Mouse (Mus musculus): ENCODE results near the gene 9130213A22Rik. TPM values are rescaled to one million over a fixed set of nuclear protein-coding genes. Genes with fewer than 3 reads are reported as not detected.

9130213A22Rik gene
- polyA plus RNA-seq, 1 experiment from 2014 or later = 0.27 TPM

DNA sequence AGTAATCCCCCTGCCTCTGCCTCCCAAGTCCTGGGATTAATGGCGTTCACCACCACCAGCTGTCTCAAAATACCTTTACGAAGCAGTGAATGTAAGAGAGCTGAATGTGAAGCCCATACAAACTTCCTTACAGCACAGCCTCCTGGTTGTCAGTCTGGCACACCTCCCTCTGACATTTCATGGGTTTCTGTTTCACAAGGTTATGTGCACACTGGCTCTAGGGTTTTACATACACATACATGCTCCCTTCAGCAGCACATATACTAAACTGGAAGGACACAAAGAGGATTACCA is 47.7 kb downstream of the 9130213A22Rik start:
- Histone ChIP-seq H3K27me3 (replicated peaks) (no peaks in the 10 kb centered on the region), H3K9ac (no peak overlapping the region), H3K9me3 (no peaks in the 10 kb centered on the region), H3K36me3 (replicated peaks) (no peaks in the 10 kb centered on the region), H3K4me1 (peaks cover 35% of the 10 kb centered on the region), H3K27ac (peak overlapping the region; percentile 95), H3K4me2 (no peak overlapping the region), H3K4me3 (no peak overlapping the region)
- ATAC-seq (replicated peaks) = no peak
- 42% methylated on average over 2 of the region's 2 CpGs for WGBS

GRCm38 (mm10) chr11:69073951-69074775 is 48.2 kb downstream of the 9130213A22Rik start:
- Histone ChIP-seq H3K9ac (no peak overlapping the region), H3K9me3 (no peaks in the 10 kb centered on the region), H3K36me3 (replicated peaks) (no peaks in the 10 kb centered on the region), H3K27me3 (replicated peaks) (no peaks in the 10 kb centered on the region), H3K4me1 (peaks cover 36% of the 10 kb centered on the region), H3K4me2 (no peak overlapping the region), H3K4me3 (no peak overlapping the region), H3K27ac (peak overlapping the region; percentile 95)
- WGBS = 40% methylated on average over 6 of the region's 6 CpGs
- no peak for ATAC-seq (replicated peaks)

- Histone ChIP-seq H3K4me2 (peak overlapping the region; percentile 81), H3K27ac (peak overlapping the region; percentile 95), H3K4me1 (peaks cover 36% of the 10 kb centered on the region), H3K9ac (peak overlapping the region; percentile 64), H3K4me3 (peak overlapping the region; percentile 38), H3K36me3 (replicated peaks) (no peaks in the 10 kb centered on the region), H3K27me3 (replicated peaks) (no peaks in the 10 kb centered on the region), H3K9me3 (no peaks in the 10 kb centered on the region)
- ATAC-seq (replicated peaks) = peak; percentile 76
- under 1% methylated on average over 14 of the region's 14 CpGs for WGBS
Measured at GRCm38 (mm10) chr11:69073065-69073888, 49.1 kb downstream of the 9130213A22Rik start.

DNA sequence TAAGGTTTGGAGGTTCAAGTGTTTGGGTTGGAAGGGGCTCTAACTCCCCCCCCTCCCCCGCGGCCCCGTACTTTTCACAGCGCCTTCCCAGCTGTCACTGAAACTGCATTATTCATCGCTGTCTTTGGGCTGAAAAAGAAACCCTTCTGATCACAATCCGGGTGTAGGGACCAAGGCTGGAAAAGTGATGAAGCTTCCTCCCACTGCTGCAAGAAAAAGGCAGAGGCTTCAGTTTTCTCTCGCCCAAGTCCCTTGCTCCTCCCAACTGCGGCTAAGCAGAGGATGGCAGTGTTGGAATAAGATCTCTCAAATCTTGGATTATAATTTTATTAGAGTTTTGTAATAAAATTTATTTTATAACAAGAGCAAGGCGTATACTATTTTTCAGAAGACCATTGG is 49.7 kb downstream of the 9130213A22Rik start:
- Histone ChIP-seq H3K4me3 (peak overlapping the region; percentile 38), H3K27me3 (replicated peaks) (no peaks in the 10 kb centered on the region; the same call in 1 of the 2 replicates), H3K9ac (peak overlapping the region; percentile 64), H3K4me2 (peak overlapping the region; percentile 81), H3K9me3 (no peaks in the 10 kb centered on the region), H3K27ac (peak overlapping the region; percentile 95), H3K4me1 (peaks cover 36% of the 10 kb centered on the region), H3K36me3 (replicated peaks) (no peaks in the 10 kb centered on the region)
- peak; percentile 5; the same call in 1 of the 2 replicates for ATAC-seq (replicated peaks)
- 13% methylated on average over 9 of the region's 9 CpGs for WGBS

DNA sequence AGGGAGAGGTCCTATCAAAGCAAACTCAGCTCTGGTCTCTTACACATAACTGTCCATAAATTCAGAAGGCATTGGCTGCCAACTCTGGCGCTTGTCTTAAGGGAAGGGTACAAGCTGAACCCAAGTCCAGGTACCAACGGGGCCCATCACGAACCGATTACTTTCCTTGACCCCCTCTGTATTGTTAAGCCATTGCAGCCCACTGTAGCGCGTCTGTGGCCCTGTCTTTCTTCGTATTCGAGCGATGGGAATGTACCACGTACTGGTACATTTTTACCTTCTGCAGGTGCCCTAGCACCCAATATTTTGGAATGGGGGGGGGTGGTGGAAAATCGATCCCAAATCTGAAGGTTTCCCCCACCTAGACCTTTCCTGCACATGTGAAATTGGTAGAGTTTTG is 50.2 kb downstream of the 9130213A22Rik start:
- no peaks in the 10 kb centered on the region for H3K9me3 ChIP-seq
- H3K9ac ChIP-seq = peak overlapping the region; percentile 64
- H3K36me3 ChIP-seq (replicated peaks) = no peaks in the 10 kb centered on the region
- no peaks in the 10 kb centered on the region; the same call in 1 of the 2 replicates for H3K27me3 ChIP-seq (replicated peaks)
- peak overlapping the region; percentile 81 for H3K4me2 ChIP-seq
- peak overlapping the region; percentile 95 for H3K27ac ChIP-seq
- 87% methylated on average over 11 of the region's 11 CpGs for WGBS
- no peak for ATAC-seq (replicated peaks)
- peaks cover 36% of the 10 kb centered on the region for H3K4me1 ChIP-seq
- peak overlapping the region; percentile 38 for H3K4me3 ChIP-seq

- Histone ChIP-seq H3K4me1 (peaks cover 41% of the 10 kb centered on the region), H3K9ac (peak overlapping the region; percentile 70), H3K4me2 (peak overlapping the region; percentile 81), H3K36me3 (replicated peaks) (no peaks in the 10 kb centered on the region), H3K9me3 (no peaks in the 10 kb centered on the region), H3K27ac (peak overlapping the region; percentile 84), H3K27me3 (replicated peaks) (no peaks in the 10 kb centered on the region; the same call in 1 of the 2 replicates), H3K4me3 (peak overlapping the region; percentile 52)
- 19% methylated on average over 9 of the region's 9 CpGs for WGBS
- no peak for ATAC-seq (replicated peaks)
Measured at GRCm38 (mm10) chr11:69071262-69071661, 51.1 kb downstream of the 9130213A22Rik start.

- Histone ChIP-seq H3K4me3 (peak within 1 kb of the TSS; percentile 52), H3K27me3 (replicated peaks) (no peaks in the 10 kb centered on the region; the same call in 1 of the 2 replicates), H3K27ac (peak within 1 kb of the TSS; percentile 84), H3K36me3 (replicated peaks) (no peaks in the 10 kb centered on the region), H3K4me1 (peaks cover 47% of the 10 kb centered on the region), H3K9ac (peak within 1 kb of the TSS; percentile 70), H3K9me3 (no peaks in the 10 kb centered on the region), H3K4me2 (peak within 1 kb of the TSS; percentile 81)
- ATAC-seq (replicated peaks) = peak; percentile 89
- WGBS = under 1% methylated on average over 47 of the region's 47 CpGs
Measured at GRCm38 (mm10) chr11:69070590-69071222, 51.7 kb downstream of the 9130213A22Rik start, which contains the start of gene Tmem107. Tmem107 (plus strand) TSS chr11:69070806.

DNA sequence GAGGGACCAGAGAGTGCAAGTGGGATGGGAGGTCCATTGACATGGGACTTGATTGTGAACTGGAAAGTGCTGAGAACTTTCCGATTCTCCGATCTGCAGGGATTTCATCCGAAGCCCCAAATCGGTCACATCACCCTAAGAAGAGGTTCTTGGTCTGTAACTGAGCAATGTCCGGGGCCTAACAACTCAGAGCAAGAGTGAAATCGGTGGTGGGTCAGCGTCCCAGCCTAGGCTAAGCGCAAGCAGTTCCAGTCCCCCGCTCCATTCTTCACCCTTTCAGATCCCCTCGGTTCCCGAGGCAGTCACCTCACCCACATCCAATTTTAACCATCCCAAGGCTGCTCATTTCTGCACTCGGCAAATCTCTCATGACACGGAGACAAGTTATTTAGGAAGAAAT is 52.3 kb downstream of the 9130213A22Rik start:
- Histone ChIP-seq H3K36me3 (replicated peaks) (no peaks in the 10 kb centered on the region), H3K4me1 (peaks cover 50% of the 10 kb centered on the region), H3K4me3 (peak overlapping the region; percentile 52), H3K27ac (peak overlapping the region; percentile 84), H3K9ac (peak overlapping the region; percentile 70), H3K27me3 (replicated peaks) (no peaks in the 10 kb centered on the region; the same call in 1 of the 2 replicates), H3K4me2 (peak overlapping the region; percentile 81), H3K9me3 (no peaks in the 10 kb centered on the region)
- no peak for ATAC-seq (replicated peaks)
- WGBS = under 1% methylated on average over 13 of the region's 13 CpGs

Other genes starting within 250 kb of the 9130213A22Rik start
- not detected in 2 replicates for gene Rnf222, start 234.0 kb downstream of the 9130213A22Rik start, polyA plus RNA-seq (2015; fragmentation: Nextera tagmentation; extraction: Ambion mirVana)
- gene Rpl26, start 221.0 kb downstream of the 9130213A22Rik start, polyA plus RNA-seq (2015; fragmentation: Nextera tagmentation; extraction: Ambion mirVana) = 529 and 538 TPM in 2 replicates
- 0.60 and 0.84 TPM in 2 replicates for gene Odf4, start 195.5 kb downstream of the 9130213A22Rik start, polyA plus RNA-seq (2015; fragmentation: Nextera tagmentation; extraction: Ambion mirVana)
- 24.2 and 28.7 TPM in 2 replicates for gene Arhgef15, start 165.1 kb downstream of the 9130213A22Rik start, polyA plus RNA-seq (2015; fragmentation: Nextera tagmentation; extraction: Ambion mirVana)
- gene Slc25a35, start 154.5 kb downstream of the 9130213A22Rik start, polyA plus RNA-seq (2015; fragmentation: Nextera tagmentation; extraction: Ambion mirVana) = 1.3 and 1.6 TPM in 2 replicates
- gene Rangrf, start 147.4 kb downstream of the 9130213A22Rik start, polyA plus RNA-seq (2015; fragmentation: Nextera tagmentation; extraction: Ambion mirVana) = 22.0 and 22.7 TPM in 2 replicates
- gene Pfas, start 114.1 kb downstream of the 9130213A22Rik start, polyA plus RNA-seq (2015; fragmentation: Nextera tagmentation; extraction: Ambion mirVana) = 16.9 and 18.7 TPM in 2 replicates
- 67.0 and 73.5 TPM in 2 replicates for gene Ctc1, start 106.7 kb downstream of the 9130213A22Rik start, polyA plus RNA-seq (2015; fragmentation: Nextera tagmentation; extraction: Ambion mirVana)
- 17.7 and 23.9 TPM in 2 replicates for gene Aurkb, start 76.9 kb downstream of the 9130213A22Rik start, polyA plus RNA-seq (2015; fragmentation: Nextera tagmentation; extraction: Ambion mirVana)
- gene Borcs6, start 62.9 kb downstream of the 9130213A22Rik start, polyA plus RNA-seq (2015; fragmentation: Nextera tagmentation; extraction: Ambion mirVana) = 20.5 and 21.2 TPM in 2 replicates
- gene Tmem107, start 51.8 kb downstream of the 9130213A22Rik start, polyA plus RNA-seq (2015; fragmentation: Nextera tagmentation; extraction: Ambion mirVana) = 33.5 and 37.7 TPM in 2 replicates
- 319 and 333 TPM in 2 replicates for gene Vamp2, start 34.1 kb downstream of the 9130213A22Rik start, polyA plus RNA-seq (2015; fragmentation: Nextera tagmentation; extraction: Ambion mirVana)
- 11.3 and 12.3 TPM in 2 replicates for gene Per1, start 27.4 kb downstream of the 9130213A22Rik start, polyA plus RNA-seq (2015; fragmentation: Nextera tagmentation; extraction: Ambion mirVana)
- gene Hes7, start 2.2 kb downstream of the 9130213A22Rik start, polyA plus RNA-seq (2015; fragmentation: Nextera tagmentation; extraction: Ambion mirVana) = 0.86 and 0.89 TPM in 2 replicates
- gene Aloxe3, start 3.3 kb upstream of the 9130213A22Rik start, polyA plus RNA-seq (2015; fragmentation: Nextera tagmentation; extraction: Ambion mirVana) = 6.3 and 8.0 TPM in 2 replicates
- 0.28 and 0.41 TPM in 2 replicates for gene Alox12b, start 34.4 kb upstream of the 9130213A22Rik start, polyA plus RNA-seq (2015; fragmentation: Nextera tagmentation; extraction: Ambion mirVana)
- gene Alox8, start 75.3 kb upstream of the 9130213A22Rik start, polyA plus RNA-seq (2015; fragmentation: Nextera tagmentation; extraction: Ambion mirVana) = 0.25 and 0.87 TPM in 2 replicates
- 0.75 and 0.92 TPM in 2 replicates for gene Gucy2e, start 114.4 kb upstream of the 9130213A22Rik start, polyA plus RNA-seq (2015; fragmentation: Nextera tagmentation; extraction: Ambion mirVana)
- 22.1 and 22.2 TPM in 2 replicates for gene Cntrob, start 201.2 kb upstream of the 9130213A22Rik start, polyA plus RNA-seq (2015; fragmentation: Nextera tagmentation; extraction: Ambion mirVana)
- 182 and 184 TPM in 2 replicates for gene Trappc1, start 201.4 kb upstream of the 9130213A22Rik start, polyA plus RNA-seq (2015; fragmentation: Nextera tagmentation; extraction: Ambion mirVana)
- gene Kcnab3, start 203.7 kb upstream of the 9130213A22Rik start, polyA plus RNA-seq (2015; fragmentation: Nextera tagmentation; extraction: Ambion mirVana) = 4.1 and 4.9 TPM in 2 replicates
- gene Rnf227, start 217.9 kb upstream of the 9130213A22Rik start, polyA plus RNA-seq (2015; fragmentation: Nextera tagmentation; extraction: Ambion mirVana) = 278 and 308 TPM in 2 replicates
- gene Chd3, start 246.8 kb upstream of the 9130213A22Rik start, polyA plus RNA-seq (2015; fragmentation: Nextera tagmentation; extraction: Ambion mirVana) = 98.2 and 102 TPM in 2 replicates